Mouse (Mus musculus) stomach, embryonic 15.5 days (tissue): ENCODE data around the gene Lingo1. TPM values are rescaled to one million over a fixed set of nuclear protein-coding genes. Genes with fewer than 3 reads are reported as not detected.
A peak's percentile ranks its signal among the peaks of the same experiment; 100 is the strongest.

ENCODE experiments used
- ATAC-seq: fragments of 200-750 bp; cut with Nextera tagmentation; 2 replicates; pipeline ENCODE4 v1.8.0; 2017; ENCODE audit warnings: low read depth, moderate number of reproducible peaks, moderate TSS enrichment; ENCODE audit not compliant: insufficient read depth, low FRiP score
- H3K27ac ChIP-seq: fragments of 300-500 bp; sonication (generic); 2 replicates; pipeline ENCODE4 v1.5.1; 2015; ENCODE audit warnings: mild to moderate bottlenecking, inconsistent platforms
- H3K27me3 ChIP-seq: fragments of 300-500 bp; sonication (generic); replicated peaks from 2 replicates; pipeline ENCODE4 v1.6.1; 2015; ENCODE audit warnings: inconsistent platforms
- H3K36me3 ChIP-seq: fragments of 300-500 bp; sonication (generic); 2 replicates; pipeline ENCODE4 v1.6.1; 2015; ENCODE audit warnings: inconsistent platforms
- H3K4me1 ChIP-seq: fragments of 300-500 bp; sonication (generic); 2 replicates; pipeline ENCODE4 v1.6.1; 2015; ENCODE audit warnings: inconsistent platforms
- H3K4me2 ChIP-seq: fragments of 300-500 bp; sonication (generic); 2 replicates; pipeline ENCODE4 v1.6.1; 2015; ENCODE audit warnings: mild to moderate bottlenecking, inconsistent platforms
- H3K4me3 ChIP-seq: fragments of 300-500 bp; sonication (generic); replicated peaks from 2 replicates; pipeline ENCODE4 v1.5.1; 2015; ENCODE audit warnings: inconsistent platforms
- H3K9ac ChIP-seq: fragments of 300-500 bp; sonication (generic); 2 replicates; pipeline ENCODE4 v1.6.1; 2015; ENCODE audit warnings: inconsistent platforms
- H3K9me3 ChIP-seq: fragments of 300-500 bp; sonication (generic); 2 replicates; pipeline ENCODE4 v1.6.1; 2016; ENCODE audit warnings: inconsistent platforms
- WGBS: fragments of 180-500 bp; shearing (Covaris S2); methylation state at CpG from one replicate; pipeline ENCODE4 v1.1.7; 2015; 5-methylcytosine and 5-hydroxymethylcytosine counted together
- polyA plus RNA-seq: library from polyadenylated mRNA; unstranded; fragments of >200 nt; fragmentation: Nextera tagmentation; extraction: Ambion mirVana; gene quantifications from 2 replicates; pipeline ENCODE4 v1.2.1, GENCODE M21; 2015

Gene Lingo1
- polyA plus RNA-seq, 1 experiment from 2014 or later, result 2.8 TPM

GRCm38 (mm10) chr9:56577405-56577804, 218.9 kb downstream of the Lingo1 start:
- no peaks in the 10 kb centered on the region for H3K36me3 ChIP-seq
- no peaks in the 10 kb centered on the region for H3K9me3 ChIP-seq
- H3K4me3 ChIP-seq, result no peak overlapping the region
- H3K27ac ChIP-seq, result no peak overlapping the region
- WGBS, result 73% methylated on average over 11 of the region's 11 CpGs
- H3K4me1 ChIP-seq, result 0 out of 2 replicates have a peak, but pooled peaks cover 3% of the 10 kb centered on the region
- ATAC-seq, result no peak
- no peak overlapping the region for H3K9ac ChIP-seq
- H3K4me2 ChIP-seq, result no peak overlapping the region
- no peaks in the 10 kb centered on the region for H3K27me3 ChIP-seq

DNA sequence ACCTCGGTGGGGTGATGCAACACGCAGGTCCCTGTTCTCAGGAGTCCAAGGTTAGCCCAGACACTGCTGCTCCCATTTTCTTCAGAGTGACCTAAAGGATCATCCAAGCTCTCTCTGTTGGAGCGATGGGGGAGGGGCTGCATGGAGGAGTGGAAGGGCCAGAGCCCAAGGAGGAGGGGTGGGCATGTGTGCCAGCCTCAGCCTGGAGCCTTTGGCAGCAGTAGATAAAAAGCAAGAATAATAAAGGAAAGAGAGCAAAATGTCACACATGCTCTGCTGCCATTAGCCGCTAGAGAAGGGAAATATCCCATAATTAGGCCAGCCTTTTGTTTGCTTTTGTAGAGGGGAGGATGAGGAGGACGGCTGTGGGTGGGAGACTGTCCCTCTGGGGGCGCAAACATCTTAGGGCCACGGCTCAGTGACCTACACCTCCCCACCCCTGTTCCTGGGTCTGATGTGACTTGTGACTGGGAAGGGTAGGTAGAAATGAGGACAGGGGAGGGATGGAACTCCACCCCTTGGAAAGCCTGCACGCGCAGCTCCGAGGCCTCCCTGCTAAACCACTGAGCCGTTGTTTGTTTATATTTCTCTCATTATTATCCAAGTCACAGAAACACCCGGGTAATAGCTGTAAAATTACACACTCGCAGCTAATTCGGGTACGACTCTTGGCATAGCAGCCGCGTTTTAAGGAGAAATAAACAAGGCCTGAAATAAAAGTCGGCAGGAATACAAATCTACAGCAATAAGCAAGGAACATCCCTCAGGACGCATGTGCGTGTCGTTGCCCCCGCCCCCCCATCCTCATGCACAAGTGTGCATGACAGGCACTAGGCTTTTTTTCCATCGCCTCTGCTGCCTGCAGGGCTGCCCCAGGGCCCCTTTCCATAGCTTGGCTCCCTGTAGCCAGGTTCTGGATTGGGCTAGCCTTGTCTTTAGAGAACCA, 223.5 kb downstream of the Lingo1 start:
- Histone ChIP-seq H3K4me1 (0 out of 2 replicates have a peak, but pooled peaks cover 3% of the 10 kb centered on the region), H3K36me3 (no peaks in the 10 kb centered on the region), H3K27ac (0 out of 2 replicates have a peak overlapping the region, but pooled peaks have one; percentile 8), H3K9me3 (no peaks in the 10 kb centered on the region), H3K4me3 (no peak overlapping the region), H3K9ac (no peak overlapping the region), H3K4me2 (peak overlapping the region; percentile 27), H3K27me3 (no peaks in the 10 kb centered on the region)
- no peak for ATAC-seq
- WGBS, result 39% methylated on average over 23 of the region's 23 CpGs

Other genes with a start within 250 kb of the Lingo1 start
- gene Odf3l1, start 68.2 kb upstream of the Lingo1 start, polyA plus RNA-seq, result 1.4 and 2.3 TPM in 2 replicates
- gene Cspg4, start 68.6 kb upstream of the Lingo1 start, polyA plus RNA-seq, result 18.9 and 21.1 TPM in 2 replicates
- 9.3 and 10.7 TPM in 2 replicates for gene Snx33, start 131.9 kb upstream of the Lingo1 start, polyA plus RNA-seq
- gene Imp3, start 141.0 kb upstream of the Lingo1 start, polyA plus RNA-seq, result 79.3 and 86.5 TPM in 2 replicates
- gene Snupn, start 154.4 kb upstream of the Lingo1 start, polyA plus RNA-seq, result 18.5 and 19.0 TPM in 2 replicates
- 17.9 and 18.3 TPM in 2 replicates for gene Ptpn9, start 198.5 kb upstream of the Lingo1 start, polyA plus RNA-seq